Mouse (Mus musculus) small intestine, adult 10 weeks (tissue): ENCODE measurements around the gene Usp6nl. TPM values are rescaled to one million over a fixed set of nuclear protein-coding genes. Genes with fewer than 3 reads are reported as not detected.

Source experiments
- polyA plus RNA-seq: library from polyadenylated mRNA; stranded (reverse); fragments of 350-450 nt; fragmentation: Illumina TruSeq; extraction: RNeasy Lipid Tissue Mini Kit (QIAGEN cat#74804); gene quantifications from one replicate; pipeline ENCODE4 v1.2.3, GENCODE M21; 2014; ENCODE audit warnings: low replicate concordance

Gene Usp6nl
- 21.9 TPM for polyA plus RNA-seq

DNA sequence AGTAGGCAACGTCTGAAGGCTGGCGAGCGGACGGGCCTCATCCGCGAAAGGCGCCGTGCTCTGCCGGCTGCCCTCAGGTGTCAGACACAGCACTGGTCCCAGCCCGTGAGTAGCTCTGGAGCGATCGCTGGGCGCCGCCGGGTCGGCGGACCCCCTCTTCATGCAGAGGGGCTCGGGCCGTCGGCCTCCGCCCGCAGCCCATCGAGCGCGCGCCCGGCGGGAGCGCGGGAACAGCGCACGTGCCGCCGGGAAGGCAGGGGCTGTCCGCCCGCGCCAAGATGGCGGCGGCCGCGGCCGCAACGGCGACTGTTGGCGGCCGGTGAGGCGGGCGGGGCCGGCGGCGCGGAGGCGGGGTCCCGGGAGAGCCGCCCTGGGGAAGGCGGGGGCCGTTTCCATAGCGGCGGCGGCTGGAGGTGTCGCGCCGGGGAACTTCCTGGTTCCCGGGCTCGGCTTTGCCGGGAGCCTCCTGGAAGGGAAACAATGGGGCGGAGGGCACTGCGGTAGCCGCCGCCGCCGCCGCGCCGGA is at the start of gene Usp6nl:
Gene Usp6nl (plus strand): TSS at position 292 of the 526 bp plus-strand sequence.

Other genes starting within 250 kb of the Usp6nl start
- 1.4 TPM for gene Proser2, start 192.5 kb upstream of the Usp6nl start, polyA plus RNA-seq
- gene Echdc3, start 109.6 kb upstream of the Usp6nl start, polyA plus RNA-seq, result 0.37 TPM